Mouse (Mus musculus): ENCODE results near the gene Lpp. TPM values are rescaled to one million over a fixed set of nuclear protein-coding genes. Genes with fewer than 3 reads are reported as not detected.
"Not testable (repeated sequence)": the region's sequence is repeated elsewhere in the genome, so short reads cannot be mapped to it uniquely, and the experiment has no call there.

The Lpp gene
- polyA plus RNA-seq, 1 experiment = 15.0 TPM

DNA sequence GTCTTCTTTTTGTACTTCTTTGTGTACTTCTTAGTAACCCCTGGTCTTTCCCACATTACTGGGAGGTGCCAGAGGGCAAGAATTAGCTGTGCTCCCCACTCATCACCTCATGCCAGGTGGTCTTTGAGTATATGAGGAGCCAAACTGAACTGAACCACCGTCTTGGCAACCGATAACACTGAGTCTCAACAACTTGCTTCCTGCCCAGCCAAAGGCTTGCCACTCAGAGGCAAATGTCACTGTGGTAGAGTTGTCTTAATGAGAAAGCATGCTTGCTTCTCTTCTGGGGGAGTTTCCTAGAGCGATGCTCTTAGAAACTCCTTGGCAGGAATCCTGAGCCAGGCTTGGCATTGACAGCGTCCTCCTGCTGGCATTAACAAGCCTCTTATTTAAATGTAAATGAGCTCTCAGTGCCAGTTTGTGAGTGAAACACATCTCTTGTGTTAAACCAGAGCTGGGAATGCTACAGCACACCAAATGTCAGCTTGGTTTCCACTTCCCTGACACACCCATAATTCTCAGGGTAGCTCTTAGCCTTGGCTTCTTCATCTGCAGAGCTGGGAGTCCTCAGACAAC, 623.0 kb downstream of the Lpp start:
- 90% methylated on average over 4 of the region's 4 CpGs for WGBS
- no peak overlapping the region for H3K27ac ChIP-seq (ENCODE audit: control insufficient read depth, insufficient read depth, low read length)
- no peaks in the 10 kb centered on the region for H3K27me3 ChIP-seq (ENCODE audit: control insufficient read depth, insufficient read depth, low read length)
- no peak for TF ChIP-seq POLR2A (IDR thresholded peaks at IDR 0.05; ENCODE audit: control insufficient read depth, extremely low read depth, insufficient read depth, low read length, poor library complexity)
- TF ChIP-seq CTCF (IDR thresholded peaks at IDR 0.05; ENCODE audit: borderline replicate concordance, control insufficient read depth, extremely low read depth, insufficient read depth, low read length, poor library complexity) = no peak
- DNase-seq = no peak
- H3K36me3 ChIP-seq (ENCODE audit: control insufficient read depth, insufficient read depth, low read length) = no peaks in the 10 kb centered on the region
- no peaks in the 10 kb centered on the region for H3K4me1 ChIP-seq (replicated peaks; ENCODE audit: control insufficient read depth, insufficient read depth, low read length)
- no peak overlapping the region for H3K4me3 ChIP-seq (ENCODE audit: control insufficient read depth, insufficient read depth, low read length)

DNA sequence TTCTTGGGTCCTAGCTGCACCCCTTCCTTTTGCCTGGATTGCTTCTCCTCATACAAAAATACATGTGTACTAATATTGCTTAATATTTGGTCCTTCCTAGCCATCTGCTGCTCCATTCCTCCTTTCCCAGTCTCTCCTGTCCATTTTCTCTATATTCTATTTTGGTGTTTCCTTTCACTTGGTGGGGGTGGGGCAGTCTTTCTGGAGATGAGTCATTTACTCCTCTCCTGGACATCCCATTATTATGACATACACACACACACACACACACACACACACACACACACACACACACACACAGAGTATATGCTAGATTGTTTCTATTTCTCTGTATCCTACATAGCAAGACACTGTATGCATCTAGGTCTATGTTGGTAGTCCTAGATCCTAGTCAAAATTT, 623.7 kb downstream of the Lpp start:
- no peak for TF ChIP-seq CTCF (IDR thresholded peaks at IDR 0.05; ENCODE audit: borderline replicate concordance, control insufficient read depth, extremely low read depth, insufficient read depth, low read length, poor library complexity)
- no peak for TF ChIP-seq POLR2A (IDR thresholded peaks at IDR 0.05; ENCODE audit: control insufficient read depth, extremely low read depth, insufficient read depth, low read length, poor library complexity)
- Histone ChIP-seq H3K4me3 (ENCODE audit: control insufficient read depth, insufficient read depth, low read length) (no peak overlapping the region), H3K27ac (ENCODE audit: control insufficient read depth, insufficient read depth, low read length) (no peak overlapping the region), H3K4me1 (replicated peaks; ENCODE audit: control insufficient read depth, insufficient read depth, low read length) (no peaks in the 10 kb centered on the region), H3K36me3 (ENCODE audit: control insufficient read depth, insufficient read depth, low read length) (no peaks in the 10 kb centered on the region), H3K27me3 (ENCODE audit: control insufficient read depth, insufficient read depth, low read length) (no peaks in the 10 kb centered on the region)
- no peak for DNase-seq

DNA sequence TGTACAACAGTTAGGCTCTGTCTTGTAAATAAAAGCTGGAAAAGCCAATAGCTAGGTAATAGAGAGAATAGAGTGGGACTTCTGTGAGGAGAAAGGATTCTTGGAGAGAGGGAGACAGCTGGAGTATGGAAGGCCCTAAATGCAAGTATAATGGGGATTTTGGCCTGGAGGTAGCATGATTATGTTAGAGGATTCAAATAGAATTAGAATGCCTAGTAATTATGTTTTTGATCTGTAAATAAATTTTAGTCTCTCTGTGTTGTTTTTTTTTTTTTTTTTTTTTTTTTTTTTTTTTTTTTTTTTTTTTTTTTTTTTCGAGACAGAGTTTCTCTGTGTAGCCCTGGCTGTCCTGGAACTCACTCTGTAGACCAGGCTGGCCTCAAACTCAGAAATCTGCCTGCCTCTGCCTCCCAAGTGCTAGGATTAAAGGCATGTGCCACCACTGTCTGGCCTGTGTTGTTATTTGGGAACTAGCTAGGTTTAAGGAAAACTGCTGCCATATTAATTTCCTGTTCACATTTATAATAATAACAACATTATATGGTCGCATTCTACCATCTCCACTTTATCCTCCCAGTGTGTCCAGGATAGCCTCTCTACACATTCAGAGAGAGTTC, 628.5 kb downstream of the Lpp start:
- not testable (repeated sequence) for H3K36me3 ChIP-seq (ENCODE audit: control insufficient read depth, insufficient read depth, low read length); H3K4me3 ChIP-seq (ENCODE audit: control insufficient read depth, insufficient read depth, low read length); H3K27me3 ChIP-seq (ENCODE audit: control insufficient read depth, insufficient read depth, low read length); H3K4me1 ChIP-seq (replicated peaks; ENCODE audit: control insufficient read depth, insufficient read depth, low read length); DNase-seq; H3K27ac ChIP-seq (ENCODE audit: control insufficient read depth, insufficient read depth, low read length)
- WGBS = 66% methylated on average over 2 of the region's 2 CpGs

DNA sequence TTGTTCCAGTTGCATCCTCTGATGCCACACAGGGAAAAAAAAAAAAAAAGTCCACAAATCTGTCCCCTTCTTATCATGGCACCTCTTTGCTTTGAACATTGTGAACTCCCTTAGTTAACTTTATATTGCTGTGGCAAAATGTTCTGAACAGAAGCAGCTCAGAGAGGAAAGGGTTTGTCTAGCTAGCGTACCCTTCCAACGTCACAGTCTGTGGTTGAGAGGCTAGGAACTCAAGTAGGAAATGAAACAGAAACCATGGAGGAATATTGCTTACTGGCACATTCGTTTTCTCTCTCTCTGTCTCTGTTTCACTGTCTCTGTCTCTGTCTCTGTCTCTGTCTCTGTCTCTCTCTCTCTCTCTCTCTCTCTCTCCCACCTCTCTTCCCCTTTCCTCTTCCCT, 631.3 kb downstream of the Lpp start:
- Histone ChIP-seq H3K4me3 (ENCODE audit: control insufficient read depth, insufficient read depth, low read length) (no peak overlapping the region), H3K27ac (ENCODE audit: control insufficient read depth, insufficient read depth, low read length) (no peak overlapping the region), H3K4me1 (replicated peaks; ENCODE audit: control insufficient read depth, insufficient read depth, low read length) (no peaks in the 10 kb centered on the region; the same call in 1 of the 2 replicates), H3K27me3 (ENCODE audit: control insufficient read depth, insufficient read depth, low read length) (no peaks in the 10 kb centered on the region), H3K36me3 (ENCODE audit: control insufficient read depth, insufficient read depth, low read length) (no peaks in the 10 kb centered on the region)
- WGBS = 16% methylated on average over 3 of the region's 3 CpGs
- TF ChIP-seq CTCF (IDR thresholded peaks at IDR 0.05; ENCODE audit: borderline replicate concordance, control insufficient read depth, extremely low read depth, insufficient read depth, low read length, poor library complexity) (no peak), POLR2A (IDR thresholded peaks at IDR 0.05; ENCODE audit: control insufficient read depth, extremely low read depth, insufficient read depth, low read length, poor library complexity) (no peak)
- no peak for DNase-seq

DNA sequence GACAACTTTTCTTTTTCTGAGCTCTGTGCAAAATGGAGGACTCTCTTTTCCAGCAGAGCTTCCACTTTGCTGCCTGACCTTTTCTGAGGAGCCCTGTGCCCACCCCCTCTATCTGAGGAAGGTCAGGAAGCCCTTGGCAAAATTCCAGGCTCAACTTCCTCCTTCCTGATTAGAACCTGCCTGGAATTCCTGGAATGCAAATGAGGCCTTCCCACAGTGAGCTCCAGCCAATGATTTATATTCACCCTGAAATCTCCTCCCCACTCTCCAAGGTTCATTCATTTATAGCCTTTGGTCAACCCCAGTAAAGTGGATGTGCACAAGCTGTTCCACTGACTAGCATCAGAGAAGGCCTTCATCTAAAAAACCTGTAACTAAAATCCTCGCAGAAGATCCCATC, 632.9 kb downstream of the Lpp start:
- 97% methylated on average over 1 of the region's 1 CpGs for WGBS
- no peak for DNase-seq
- Histone ChIP-seq H3K27me3 (ENCODE audit: control insufficient read depth, insufficient read depth, low read length) (no peaks in the 10 kb centered on the region), H3K27ac (ENCODE audit: control insufficient read depth, insufficient read depth, low read length) (no peak overlapping the region), H3K4me3 (ENCODE audit: control insufficient read depth, insufficient read depth, low read length) (no peak overlapping the region), H3K4me1 (replicated peaks; ENCODE audit: control insufficient read depth, insufficient read depth, low read length) (no peaks in the 10 kb centered on the region; the same call in 1 of the 2 replicates), H3K36me3 (ENCODE audit: control insufficient read depth, insufficient read depth, low read length) (no peaks in the 10 kb centered on the region)
- TF ChIP-seq POLR2A (IDR thresholded peaks at IDR 0.05; ENCODE audit: control insufficient read depth, extremely low read depth, insufficient read depth, low read length, poor library complexity) = no peak
- no peak for TF ChIP-seq CTCF (IDR thresholded peaks at IDR 0.05; ENCODE audit: borderline replicate concordance, control insufficient read depth, extremely low read depth, insufficient read depth, low read length, poor library complexity)

DNA sequence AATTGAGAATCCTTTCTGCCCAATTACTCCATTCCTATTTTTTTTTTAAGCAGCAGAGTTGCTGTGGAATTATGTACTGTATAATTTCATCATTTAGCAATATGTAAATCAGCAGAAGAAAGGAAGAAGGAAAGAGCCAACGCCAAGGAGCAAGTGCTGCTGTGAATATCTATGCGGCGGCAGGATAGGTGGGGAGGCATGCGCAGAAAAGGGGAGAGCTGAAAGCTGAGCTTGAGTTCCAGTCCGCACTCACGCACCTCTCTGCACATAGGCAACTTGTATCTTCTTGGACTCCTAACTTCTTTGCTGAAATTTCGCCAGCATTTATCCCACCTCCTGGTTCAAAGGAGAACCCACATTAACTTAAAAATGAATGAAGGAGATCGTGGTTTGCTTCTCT, 636.2 kb downstream of the Lpp start:
- Histone ChIP-seq H3K4me3 (ENCODE audit: control insufficient read depth, insufficient read depth, low read length) (no peak overlapping the region), H3K36me3 (ENCODE audit: control insufficient read depth, insufficient read depth, low read length) (no peaks in the 10 kb centered on the region), H3K27ac (ENCODE audit: control insufficient read depth, insufficient read depth, low read length) (no peak overlapping the region), H3K4me1 (replicated peaks; ENCODE audit: control insufficient read depth, insufficient read depth, low read length) (no peaks in the 10 kb centered on the region; the same call in 1 of the 2 replicates), H3K27me3 (ENCODE audit: control insufficient read depth, insufficient read depth, low read length) (no peaks in the 10 kb centered on the region)
- DNase-seq = no peak
- TF ChIP-seq POLR2A (IDR thresholded peaks at IDR 0.05; ENCODE audit: control insufficient read depth, extremely low read depth, insufficient read depth, low read length, poor library complexity) (no peak), CTCF (IDR thresholded peaks at IDR 0.05; ENCODE audit: borderline replicate concordance, control insufficient read depth, extremely low read depth, insufficient read depth, low read length, poor library complexity) (no peak)
- WGBS = 92% methylated on average over 8 of the region's 8 CpGs

DNA sequence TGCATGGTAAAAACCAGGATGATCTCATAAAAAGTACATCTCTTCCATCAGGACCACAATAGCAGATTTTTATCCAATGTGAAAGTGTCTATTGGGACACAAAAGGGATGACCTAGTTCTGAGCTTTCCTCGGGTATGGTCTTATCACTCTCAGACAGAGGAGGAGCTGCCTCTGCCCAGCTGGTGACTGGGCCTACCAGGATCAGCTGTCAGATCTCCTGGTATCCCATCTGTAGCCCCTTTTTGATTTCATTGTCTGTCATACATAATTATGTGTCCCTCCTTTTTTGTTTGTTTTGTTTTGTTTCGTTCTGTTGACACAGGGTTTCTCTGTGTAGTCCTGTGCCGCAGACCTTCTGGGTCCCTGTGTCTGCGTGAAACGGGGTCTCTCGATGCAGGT, 644.1 kb downstream of the Lpp start:
- no peaks in the 10 kb centered on the region for H3K27me3 ChIP-seq (ENCODE audit: control insufficient read depth, insufficient read depth, low read length)
- no peak for DNase-seq
- peaks cover 4% of the 10 kb centered on the region for H3K4me1 ChIP-seq (replicated peaks; ENCODE audit: control insufficient read depth, insufficient read depth, low read length)
- no peak overlapping the region for H3K27ac ChIP-seq (ENCODE audit: control insufficient read depth, insufficient read depth, low read length)
- H3K4me3 ChIP-seq (ENCODE audit: control insufficient read depth, insufficient read depth, low read length) = no peak overlapping the region
- TF ChIP-seq CTCF (IDR thresholded peaks at IDR 0.05; ENCODE audit: borderline replicate concordance, control insufficient read depth, extremely low read depth, insufficient read depth, low read length, poor library complexity) (no peak), POLR2A (IDR thresholded peaks at IDR 0.05; ENCODE audit: control insufficient read depth, extremely low read depth, insufficient read depth, low read length, poor library complexity) (no peak)
- 94% methylated on average over 6 of the region's 6 CpGs for WGBS
- H3K36me3 ChIP-seq (ENCODE audit: control insufficient read depth, insufficient read depth, low read length) = no peaks in the 10 kb centered on the region

All from thymus, adult 2 months (tissue).